8 mouse cellular contexts compared by ENCODE assay signal in the genomic region with DNA sequence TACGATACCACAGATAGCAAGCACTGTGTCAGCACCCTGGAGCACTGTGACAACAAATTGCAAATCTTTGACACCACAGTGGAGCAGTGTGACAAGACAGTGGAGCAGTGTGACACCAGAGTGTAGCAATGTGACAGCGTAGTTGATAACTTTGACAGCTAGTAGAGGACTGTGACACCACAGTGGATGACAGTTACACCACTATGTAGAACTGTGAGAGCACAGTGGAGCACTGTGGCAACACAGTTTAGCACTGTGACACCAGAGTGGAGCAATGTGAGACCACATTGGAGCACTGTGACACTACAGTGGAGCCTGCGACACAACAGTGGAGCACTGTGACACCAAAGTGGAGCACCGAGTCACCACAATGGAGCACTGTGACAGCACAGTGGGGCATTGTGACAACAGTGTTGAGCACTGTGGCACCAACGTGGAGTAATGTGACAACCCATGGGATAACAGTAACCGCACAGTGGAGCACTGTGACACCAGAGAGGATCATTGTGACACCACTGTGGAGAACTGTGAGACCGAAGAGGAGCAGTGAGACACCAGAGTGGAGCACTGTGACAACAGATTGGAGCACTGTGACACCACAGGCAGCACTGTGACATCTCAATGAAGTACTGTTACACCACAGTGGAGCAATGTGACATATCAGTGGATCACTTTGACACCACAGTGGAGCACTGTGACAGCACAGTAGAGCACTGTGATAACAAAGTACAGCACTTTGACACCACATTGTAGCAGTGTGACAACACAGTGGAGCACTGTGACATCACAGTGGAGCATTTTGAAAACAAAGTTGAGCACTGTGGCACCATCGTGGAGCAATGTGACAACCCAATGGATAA.
DNase-seq lines count a peak whose midpoint lies in the region; ATAC-seq and TF ChIP-seq lines count a peak whose summit lies in the region.

No protein-coding gene starts in this region.

- TF ChIP-seq CTCF in heart, postnatal 0 days (IDR thresholded peaks at IDR 0.05; ENCODE audit: low read depth) = no peak
- TF ChIP-seq CTCF in liver, adult 2 months (IDR thresholded peaks at IDR 0.05; ENCODE audit: low read depth, low read length) = no peak

- TF ChIP-seq POLR2A in liver, adult 2 months (IDR thresholded peaks at IDR 0.05; ENCODE audit: extremely low read depth, insufficient read depth, low read length) = no peak

- no peak for TF ChIP-seq EP300 in heart, postnatal 0 days (IDR thresholded peaks at IDR 0.05; ENCODE audit: low read depth)

- peaks cover 54% of the 10 kb centered on the region for H3K9me3 ChIP-seq in heart, postnatal 0 days (replicated peaks; ENCODE audit: control insufficient read depth, low read length)
- H3K9me3 ChIP-seq in neural tube, embryonic 14.5 days (ENCODE audit: control insufficient read depth, low read length) = peaks cover 75% of the 10 kb centered on the region

- no peaks in the 10 kb centered on the region for H3K27me3 ChIP-seq in heart, postnatal 0 days (ENCODE audit: control insufficient read depth, insufficient read depth, low read length)
- H3K27me3 ChIP-seq in liver, adult 2 months (ENCODE audit: control insufficient read depth, insufficient read depth, low read length) = no peaks in the 10 kb centered on the region
- H3K27me3 ChIP-seq in neural tube, embryonic 14.5 days (ENCODE audit: control insufficient read depth, insufficient read depth, low read length) = no peaks in the 10 kb centered on the region

- H3K9ac ChIP-seq in heart, postnatal 0 days (replicated peaks; ENCODE audit: low read depth, low read length) = no peak overlapping the region
- no peak overlapping the region for H3K9ac ChIP-seq in liver, adult 2 months (ENCODE audit: low read depth, low read length)
- H3K9ac ChIP-seq in neural tube, embryonic 14.5 days (replicated peaks; ENCODE audit: low read depth, low read length) = no peak overlapping the region

- 51% methylated on average over 8 of the region's 8 CpGs for WGBS in heart, postnatal 0 days
- 52% methylated on average over 8 of the region's 8 CpGs for WGBS in liver, adult 2 months
- WGBS in neural tube, embryonic 14.5 days = 57% methylated on average over 8 of the region's 8 CpGs

- H3K4me1 ChIP-seq in heart, postnatal 0 days (ENCODE audit: control insufficient read depth, insufficient read depth) = no peaks in the 10 kb centered on the region
- no peaks in the 10 kb centered on the region for H3K4me1 ChIP-seq in liver, adult 2 months (ENCODE audit: control insufficient read depth, insufficient read depth, low read length)
- H3K4me1 ChIP-seq in neural tube, embryonic 14.5 days (ENCODE audit: control insufficient read depth, insufficient read depth, low read length) = no peaks in the 10 kb centered on the region

- peak; percentile 11 for ATAC-seq in activated CD4-positive, CD25-positive, alpha-beta regulatory T cell, adult 4 months
- peak; percentile 37 for ATAC-seq in heart, postnatal 0 days (ENCODE audit: insufficient read depth, low read depth)
- peak; percentile 20 for ATAC-seq in neural tube, embryonic 14.5 days (ENCODE audit: low read depth)

- H3K4me2 ChIP-seq in heart, postnatal 0 days (ENCODE audit: low read depth, low read length) = no peak overlapping the region
- H3K4me2 ChIP-seq in neural tube, embryonic 14.5 days (ENCODE audit: low read depth, low read length) = no peak overlapping the region

- no peak overlapping the region for H3K4me3 ChIP-seq in heart, postnatal 0 days (ENCODE audit: low read depth, low read length)
- H3K4me3 ChIP-seq in liver, adult 2 months (ENCODE audit: insufficient read depth, low read depth, low read length) = no peak overlapping the region
- no peak overlapping the region for H3K4me3 ChIP-seq in neural tube, embryonic 14.5 days (ENCODE audit: low read depth, low read length)

- no peaks in the 10 kb centered on the region for H3K36me3 ChIP-seq in heart, postnatal 0 days (replicated peaks; ENCODE audit: control insufficient read depth, insufficient read depth, low read length)
- H3K36me3 ChIP-seq in liver, adult 2 months (ENCODE audit: control insufficient read depth, insufficient read depth, low read length) = no peaks in the 10 kb centered on the region
- H3K36me3 ChIP-seq in neural tube, embryonic 14.5 days (ENCODE audit: control insufficient read depth, insufficient read depth, low read length) = no peaks in the 10 kb centered on the region

- H3K27ac ChIP-seq in heart, postnatal 0 days (ENCODE audit: low read depth) = no peak overlapping the region
- no peak overlapping the region for H3K27ac ChIP-seq in liver, adult 2 months (replicated peaks; ENCODE audit: insufficient read depth, low read depth, low read length)
- no peak overlapping the region for H3K27ac ChIP-seq in neural tube, embryonic 14.5 days (ENCODE audit: low read depth, low read length)

- H3K79me2 ChIP-seq in liver, adult 2 months (ENCODE audit: control insufficient read depth, insufficient read depth, low read length) = no peaks in the 10 kb centered on the region

- peak; percentile 90 for DNase-seq in heart, adult 11 months
- DNase-seq in heart, adult 9 months (ENCODE audit: low spot score in 2 of 2) = no peak
- DNase-seq in heart, postnatal 0 days (ENCODE audit: low spot score) = no peak
- peak; percentile 33 for DNase-seq in liver, adult 2 months (ENCODE audit: extremely low read depth, low read depth, low spot score)
- DNase-seq in layer of hippocampus, postnatal 14 days (ENCODE audit: low spot score in 2 of 2) = no peak
- DNase-seq in left cerebral cortex, adult 18-20 months (ENCODE audit: low spot score in 2 of 2) = no peak

Comparison
In these comparisons a context has a peak if more than half of its experiments do, and no peak if none do; other contexts are left out.
1. DNase-seq: peak in heart, adult 11 months (single experiment) and liver, adult 2 months (single experiment); none in heart, adult 9 months (0 of 2), heart, postnatal 0 days (single experiment), layer of hippocampus, postnatal 14 days (0 of 2) and left cerebral cortex, adult 18-20 months (0 of 2).
2. Peak in every context shown above with its lines, with median percentiles within 50 percentile points of each other: ATAC-seq.